Mouse (Mus musculus) hindbrain, postnatal 0 days (tissue): ENCODE data around the gene Pdzrn4. TPM values are rescaled to one million over a fixed set of nuclear protein-coding genes. Genes with fewer than 3 reads are reported as not detected.

ENCODE experiments used
- ATAC-seq: fragments of 200-750 bp; cut with Nextera tagmentation; 2 replicates; pipeline ENCODE4 v1.8.0; 2017; ENCODE audit warnings: mild to moderate bottlenecking, moderate TSS enrichment, moderate library complexity
- DNase-seq: peaks from one replicate; pipeline ENCODE4 v3.0.0-alpha.2; 2015; ENCODE audit warnings: low spot score
- H3K27ac ChIP-seq: fragments of 300-500 bp; sonication (generic); 2 replicates; pipeline ENCODE4 v1.5.1; 2014; ENCODE audit warnings: mild to moderate bottlenecking
- H3K27me3 ChIP-seq: fragments of 300-500 bp; sonication (generic); 2 replicates; pipeline ENCODE4 v1.6.1; 2014; ENCODE audit warnings: low read length, mixed read lengths; ENCODE audit not compliant: insufficient read depth
- H3K36me3 ChIP-seq: fragments of 300-500 bp; sonication (generic); 2 replicates; pipeline ENCODE4 v1.6.1; 2014; ENCODE audit warnings: low read length, mixed read lengths; ENCODE audit not compliant: insufficient read depth
- H3K4me1 ChIP-seq: fragments of 300-500 bp; sonication (generic); 2 replicates; pipeline ENCODE4 v1.6.1; 2014; ENCODE audit warnings: antibody characterized with exemption, low read length, mixed read lengths; ENCODE audit not compliant: insufficient read depth
- H3K4me2 ChIP-seq: fragments of 300-500 bp; sonication (generic); 2 replicates; pipeline ENCODE4 v1.6.1; 2014; ENCODE audit warnings: low read depth, mild to moderate bottlenecking, low read length, moderate library complexity, mixed read lengths
- H3K4me3 ChIP-seq: fragments of 300-500 bp; sonication (generic); 2 replicates; pipeline ENCODE4 v1.5.1; 2014; ENCODE audit warnings: low read length
- H3K9ac ChIP-seq: fragments of 300-500 bp; sonication (generic); replicated peaks from 2 replicates; pipeline ENCODE4 v1.6.1; 2014; ENCODE audit warnings: mild to moderate bottlenecking, low read length, moderate library complexity, mixed read lengths
- H3K9me3 ChIP-seq: fragments of 300-500 bp; sonication (generic); 2 replicates; pipeline ENCODE4 v1.6.1; 2016; ENCODE audit warnings: low read length, mixed read lengths
- CTCF ChIP-seq: IDR thresholded peaks from 2 replicates; pipeline ENCODE4 v1.5.1; 2016; ENCODE audit warnings: antibody characterized with exemption, control low read depth, low read depth
- WGBS: fragments of 180-500 bp; shearing (Covaris S2); extraction: QIAGEN DNeasy Blood & Tissue Kit; methylation state at CpG from one replicate; pipeline ENCODE4 v1.1.7; 2014; 5-methylcytosine and 5-hydroxymethylcytosine counted together
- polyA plus RNA-seq: library from polyadenylated mRNA; unstranded; fragments of >200 nt; fragmentation: Nextera tagmentation; extraction: Ambion mirVana; gene quantifications from 2 replicates; pipeline ENCODE4 v1.2.1, GENCODE M21; 2015
- total RNA-seq: library from RNA; depleted of rRNA; stranded (reverse); fragments of >200 nt; gene quantifications from 2 replicates; pipeline ENCODE4 v1.2.3, GENCODE M21; 2014

Gene Pdzrn4
- total and polyA plus RNA-seq, 2 experiments from 2014 or later, result 17.1 to 17.8 TPM

GRCm38 (mm10) chr15:92598380-92599295 is 202.0 kb downstream of the Pdzrn4 start:
- ATAC-seq (peak; percentile 63), DNase-seq (peak; percentile 82)
- Histone ChIP-seq H3K4me1 (no peaks in the 10 kb centered on the region), H3K9me3 (0 out of 2 replicates have a peak, but pooled peaks cover 2% of the 10 kb centered on the region), H3K4me2 (peak overlapping the region; percentile 68), H3K4me3 (peak overlapping the region; percentile 36), H3K36me3 (no peaks in the 10 kb centered on the region), H3K9ac (peak overlapping the region; percentile 43), H3K27me3 (no peaks in the 10 kb centered on the region), H3K27ac (peak overlapping the region; percentile 64; the same call in 1 of the 2 replicates)
- TF ChIP-seq CTCF, result peak; percentile 54
- 2% methylated on average over 18 of the region's 18 CpGs for whole genome bisulfite sequencing

DNA sequence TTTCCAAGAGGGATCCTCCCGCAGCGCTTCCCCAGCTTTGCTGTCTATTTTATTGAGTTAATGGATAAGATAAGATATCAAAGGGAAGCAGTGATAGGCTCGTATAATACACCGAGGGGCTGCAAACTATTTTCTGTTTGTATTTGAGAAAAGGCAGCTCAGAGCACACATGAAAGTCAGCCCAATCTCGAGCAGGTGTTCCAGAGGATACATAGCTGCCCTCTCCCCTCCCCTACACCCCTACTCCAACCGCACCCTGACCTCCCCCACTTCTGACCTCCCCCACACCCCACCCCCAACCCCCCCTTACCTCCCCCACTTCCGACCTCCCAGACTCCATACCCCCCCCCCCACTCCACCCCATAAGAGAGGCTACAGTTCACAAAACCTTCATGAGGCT is 202.7 kb downstream of the Pdzrn4 start:
- Histone ChIP-seq H3K36me3 (no peaks in the 10 kb centered on the region), H3K4me1 (no peaks in the 10 kb centered on the region), H3K4me3 (peak overlapping the region; percentile 36), H3K27me3 (no peaks in the 10 kb centered on the region), H3K4me2 (peak overlapping the region; percentile 68), H3K9ac (peak overlapping the region; percentile 43; the same call in 1 of the 2 replicates), H3K27ac (peak overlapping the region; percentile 64; the same call in 1 of the 2 replicates), H3K9me3 (0 out of 2 replicates have a peak, but pooled peaks cover 4% of the 10 kb centered on the region)
- DNase-seq (peak; percentile 18), ATAC-seq (no peak)
- TF ChIP-seq CTCF, result no peak
- 9% methylated on average over 7 of the region's 7 CpGs for WGBS

DNA sequence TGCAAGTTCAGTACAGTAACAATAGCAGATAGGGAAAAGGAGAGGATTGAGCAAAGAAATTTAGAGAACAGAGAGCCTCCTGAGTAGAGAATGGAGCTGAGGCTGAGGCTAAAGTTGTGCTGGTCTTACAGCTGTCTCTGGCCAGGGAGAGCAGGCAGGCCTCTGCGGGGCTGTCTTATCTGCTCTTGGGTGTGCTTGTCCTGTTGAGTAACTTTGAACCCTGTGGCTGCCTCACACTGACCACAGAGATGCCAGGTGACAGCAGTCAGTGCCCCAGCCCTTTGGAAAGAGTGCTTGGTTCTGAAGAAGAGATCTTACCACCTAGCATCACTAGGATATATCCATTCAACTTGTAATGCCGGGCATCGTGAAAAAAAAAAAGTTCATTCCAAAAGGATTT is 214.2 kb downstream of the Pdzrn4 start:
- DNase-seq (no peak), ATAC-seq (no peak)
- no peak for TF ChIP-seq CTCF
- no peak overlapping the region for H3K27ac ChIP-seq
- no peaks in the 10 kb centered on the region for H3K9me3 ChIP-seq
- H3K27me3 ChIP-seq, result no peaks in the 10 kb centered on the region
- no peak overlapping the region for H3K4me2 ChIP-seq
- WGBS, result 93% methylated on average over 3 of the region's 3 CpGs
- H3K4me3 ChIP-seq, result no peak overlapping the region
- H3K9ac ChIP-seq, result no peak overlapping the region
- no peaks in the 10 kb centered on the region; the same call in 1 of the 2 replicates for H3K4me1 ChIP-seq
- no peaks in the 10 kb centered on the region for H3K36me3 ChIP-seq

GRCm38 (mm10) chr15:92612386-92612785 is 215.7 kb downstream of the Pdzrn4 start:
- H3K36me3 ChIP-seq, result no peaks in the 10 kb centered on the region
- no peak overlapping the region for H3K27ac ChIP-seq
- ATAC-seq, result no peak
- DNase-seq, result no peak
- no peak overlapping the region for H3K4me3 ChIP-seq
- no peak overlapping the region for H3K4me2 ChIP-seq
- WGBS, result 41% methylated on average over 1 of the region's 1 CpGs
- H3K27me3 ChIP-seq, result no peaks in the 10 kb centered on the region
- no peaks in the 10 kb centered on the region; the same call in 1 of the 2 replicates for H3K4me1 ChIP-seq
- TF ChIP-seq CTCF, result no peak
- H3K9ac ChIP-seq, result no peak overlapping the region
- H3K9me3 ChIP-seq, result no peaks in the 10 kb centered on the region

DNA sequence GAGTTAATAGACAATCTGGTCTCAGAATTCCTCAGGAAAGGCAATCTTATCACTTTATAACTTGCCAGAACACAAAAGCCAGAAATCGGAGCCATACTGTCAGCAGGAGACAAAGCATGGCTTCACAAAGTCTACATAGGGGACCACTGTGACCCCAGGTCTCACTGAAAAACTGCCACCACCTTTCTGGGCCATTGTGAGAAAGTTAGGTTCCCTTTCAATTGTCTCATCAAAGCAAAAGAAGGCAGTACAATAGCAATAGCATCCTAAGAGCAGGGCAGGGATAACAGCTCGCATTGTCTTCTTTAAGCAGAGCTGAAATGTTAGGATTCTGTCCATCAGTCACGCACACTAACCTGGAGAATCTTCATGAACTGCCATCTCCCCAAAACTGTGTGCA is 216.5 kb downstream of the Pdzrn4 start:
- ATAC-seq (no peak), DNase-seq (no peak)
- Histone ChIP-seq H3K4me2 (no peak overlapping the region), H3K4me1 (no peaks in the 10 kb centered on the region; the same call in 1 of the 2 replicates), H3K9ac (no peak overlapping the region), H3K27ac (no peak overlapping the region), H3K9me3 (no peaks in the 10 kb centered on the region), H3K4me3 (no peak overlapping the region), H3K27me3 (no peaks in the 10 kb centered on the region), H3K36me3 (no peaks in the 10 kb centered on the region)
- WGBS, result 76% methylated on average over 3 of the region's 3 CpGs
- TF ChIP-seq CTCF, result no peak

- no peak overlapping the region for H3K9ac ChIP-seq
- no peaks in the 10 kb centered on the region for H3K27me3 ChIP-seq
- peak overlapping the region; percentile 42; the same call in 1 of the 2 replicates for H3K27ac ChIP-seq
- no peak for ATAC-seq
- no peak overlapping the region for H3K4me3 ChIP-seq
- no peaks in the 10 kb centered on the region for H3K9me3 ChIP-seq
- TF ChIP-seq CTCF, result no peak
- no peaks in the 10 kb centered on the region for H3K36me3 ChIP-seq
- 57% methylated on average over 9 of the region's 9 CpGs for WGBS
- H3K4me2 ChIP-seq, result no peak overlapping the region
- peak; percentile 40 for DNase-seq
- no peaks in the 10 kb centered on the region; the same call in 1 of the 2 replicates for H3K4me1 ChIP-seq
Measured at GRCm38 (mm10) chr15:92621731-92622234, 225.1 kb downstream of the Pdzrn4 start.

GRCm38 (mm10) chr15:92622323-92622722 is 225.6 kb downstream of the Pdzrn4 start:
- ATAC-seq (no peak), DNase-seq (no peak)
- 61% methylated on average over 5 of the region's 5 CpGs for WGBS

More at GRCm38 (mm10) chr15:92622323-92622722, 225.6 kb downstream of the Pdzrn4 start:
- H3K4me2 ChIP-seq, result no peak overlapping the region
- H3K4me1 ChIP-seq, result no peaks in the 10 kb centered on the region; the same call in 1 of the 2 replicates
- no peaks in the 10 kb centered on the region for H3K36me3 ChIP-seq
- H3K9me3 ChIP-seq, result no peaks in the 10 kb centered on the region
- TF ChIP-seq CTCF, result no peak
- H3K27ac ChIP-seq, result peak overlapping the region; percentile 42; the same call in 1 of the 2 replicates
- H3K27me3 ChIP-seq, result no peaks in the 10 kb centered on the region
- no peak overlapping the region for H3K9ac ChIP-seq
- H3K4me3 ChIP-seq, result no peak overlapping the region
